Mouse (Mus musculus): ENCODE results near the gene Zbtb9.
"Not testable (repeated sequence)": the region's sequence is repeated elsewhere in the genome, so short reads cannot be mapped to it uniquely, and the experiment has no call there.

Gene Zbtb9

GRCm38 (mm10) chr17:26971247-26971905, 1.6 kb upstream of the Zbtb9 start:
- no peak for DNase-seq (ENCODE audit: low read depth, low spot score)

- DNase-seq (ENCODE audit: low read depth, low spot score): no peak
Observed at GRCm38 (mm10) chr17:26972107-26972506, 860 bp upstream of the Zbtb9 start.

GRCm38 (mm10) chr17:26974547-26974946, 1.6 kb downstream of the Zbtb9 start:
- DNase-seq (ENCODE audit: low read depth, low spot score): no peak

- DNase-seq (ENCODE audit: low read depth, low spot score): no peak
Observed at GRCm38 (mm10) chr17:26975415-26975814, 2.4 kb downstream of the Zbtb9 start.

- DNase-seq (ENCODE audit: low read depth, low spot score): not testable (repeated sequence)
Observed at GRCm38 (mm10) chr17:26977354-26977753, 4.4 kb downstream of the Zbtb9 start.

GRCm38 (mm10) chr17:26979426-26979825, 6.5 kb downstream of the Zbtb9 start:
- DNase-seq (ENCODE audit: low read depth, low spot score): no peak

- DNase-seq (ENCODE audit: low read depth, low spot score): no peak
Observed at GRCm38 (mm10) chr17:26981050-26981449, 8.1 kb downstream of the Zbtb9 start.

GRCm38 (mm10) chr17:26983382-26983781, 10.4 kb downstream of the Zbtb9 start:
- no peak for DNase-seq (ENCODE audit: low read depth, low spot score)

GRCm38 (mm10) chr17:26985503-26986179, 12.7 kb downstream of the Zbtb9 start:
- DNase-seq (ENCODE audit: low read depth, low spot score): no peak

- DNase-seq (ENCODE audit: low read depth, low spot score): no peak
Observed at GRCm38 (mm10) chr17:26990521-26990920, 17.6 kb downstream of the Zbtb9 start.

GRCm38 (mm10) chr17:26994410-26994809, 21.4 kb downstream of the Zbtb9 start:
- DNase-seq (ENCODE audit: low read depth, low spot score): peak; percentile 23

GRCm38 (mm10) chr17:26995006-26995405, 22.0 kb downstream of the Zbtb9 start:
- DNase-seq (ENCODE audit: low read depth, low spot score): no peak

- DNase-seq (ENCODE audit: low read depth, low spot score): peak; percentile 23
Observed at GRCm38 (mm10) chr17:26995562-26995961, 22.6 kb downstream of the Zbtb9 start.

GRCm38 (mm10) chr17:26997661-26998060, 24.7 kb downstream of the Zbtb9 start:
- no peak for DNase-seq (ENCODE audit: low read depth, low spot score)

GRCm38 (mm10) chr17:26998283-26998682, 25.3 kb downstream of the Zbtb9 start:
- no peak for DNase-seq (ENCODE audit: low read depth, low spot score)

GRCm38 (mm10) chr17:26999996-27000395, 27.0 kb downstream of the Zbtb9 start:
- DNase-seq (ENCODE audit: low read depth, low spot score): peak; percentile 79

- DNase-seq (ENCODE audit: low read depth, low spot score): no peak
Observed at GRCm38 (mm10) chr17:27001151-27001550, 28.2 kb downstream of the Zbtb9 start.

GRCm38 (mm10) chr17:27001889-27002288, 28.9 kb downstream of the Zbtb9 start:
- peak; percentile 23 for DNase-seq (ENCODE audit: low read depth, low spot score)

- peak; percentile 29 for DNase-seq (ENCODE audit: low read depth, low spot score)
Observed at GRCm38 (mm10) chr17:27004431-27004830, 31.5 kb downstream of the Zbtb9 start.

- no peak for DNase-seq (ENCODE audit: low read depth, low spot score)
Observed at GRCm38 (mm10) chr17:27004903-27005485, 32.0 kb downstream of the Zbtb9 start.

GRCm38 (mm10) chr17:27005644-27006043, 32.7 kb downstream of the Zbtb9 start:
- peak; percentile 57 for DNase-seq (ENCODE audit: low read depth, low spot score)

- no peak for DNase-seq (ENCODE audit: low read depth, low spot score)
Observed at GRCm38 (mm10) chr17:27008277-27008676, 35.3 kb downstream of the Zbtb9 start.

- peak; percentile 82 for DNase-seq (ENCODE audit: low read depth, low spot score)
Observed at GRCm38 (mm10) chr17:27011167-27011566, 38.2 kb downstream of the Zbtb9 start.
